Mouse (Mus musculus): ENCODE measurements around the gene Golga4. TPM values are rescaled to one million over a fixed set of nuclear protein-coding genes. Genes with fewer than 3 reads are reported as not detected.

Gene Golga4
- polyA plus RNA-seq, 1 experiment = 49.9 TPM

DNA sequence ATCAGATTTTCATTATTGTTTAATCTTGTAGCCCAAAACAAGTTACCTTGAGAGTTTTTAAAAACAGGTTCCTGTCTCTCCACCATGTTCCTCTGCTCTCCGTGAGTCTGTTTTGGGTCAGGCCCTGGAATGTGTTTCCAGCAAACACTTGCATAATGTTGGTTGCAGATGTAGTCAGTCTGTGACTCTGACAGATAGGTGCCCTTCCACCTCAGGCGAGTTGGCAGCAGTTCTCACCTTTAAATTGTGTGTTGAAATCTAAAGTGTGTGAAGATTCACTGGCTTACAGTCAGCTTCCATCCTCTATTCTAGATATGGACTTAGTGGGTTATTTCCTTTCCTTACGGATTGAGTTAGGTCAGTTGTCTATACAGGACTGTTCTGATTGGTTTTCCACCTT, 23.7 kb downstream of the Golga4 start:
- Histone ChIP-seq H3K27ac (replicated peaks; ENCODE audit: low read depth, low read length) (no peak overlapping the region), H3K4me1 (ENCODE audit: control insufficient read depth, insufficient read depth, insufficient read length, low read length) (no peaks in the 10 kb centered on the region), H3K4me3 (ENCODE audit: insufficient read depth, low read depth, low read length) (no peak overlapping the region)

DNA sequence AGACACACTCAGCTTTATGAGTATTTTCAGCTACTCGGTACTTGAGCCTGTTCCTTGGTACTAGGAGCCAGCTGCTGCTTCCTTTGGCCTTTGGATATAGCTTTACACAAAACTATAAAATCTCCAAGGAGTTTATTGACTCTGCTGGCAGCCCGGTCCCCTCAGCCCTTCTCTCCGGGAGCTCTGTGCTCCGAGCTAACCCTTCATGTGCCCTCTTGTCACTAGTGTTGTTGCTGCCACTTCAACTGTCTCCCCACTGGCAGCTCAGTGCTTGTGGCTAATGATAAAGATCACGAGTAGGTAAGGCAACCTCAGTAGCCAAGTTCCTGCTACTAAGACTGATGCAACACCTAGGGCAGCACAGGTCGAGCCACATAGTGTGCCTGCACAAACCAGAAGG, 24.6 kb downstream of the Golga4 start:
- H3K27ac ChIP-seq (replicated peaks; ENCODE audit: low read depth, low read length) = no peak overlapping the region
- no peaks in the 10 kb centered on the region for H3K4me1 ChIP-seq (ENCODE audit: control insufficient read depth, insufficient read depth, insufficient read length, low read length)

DNA sequence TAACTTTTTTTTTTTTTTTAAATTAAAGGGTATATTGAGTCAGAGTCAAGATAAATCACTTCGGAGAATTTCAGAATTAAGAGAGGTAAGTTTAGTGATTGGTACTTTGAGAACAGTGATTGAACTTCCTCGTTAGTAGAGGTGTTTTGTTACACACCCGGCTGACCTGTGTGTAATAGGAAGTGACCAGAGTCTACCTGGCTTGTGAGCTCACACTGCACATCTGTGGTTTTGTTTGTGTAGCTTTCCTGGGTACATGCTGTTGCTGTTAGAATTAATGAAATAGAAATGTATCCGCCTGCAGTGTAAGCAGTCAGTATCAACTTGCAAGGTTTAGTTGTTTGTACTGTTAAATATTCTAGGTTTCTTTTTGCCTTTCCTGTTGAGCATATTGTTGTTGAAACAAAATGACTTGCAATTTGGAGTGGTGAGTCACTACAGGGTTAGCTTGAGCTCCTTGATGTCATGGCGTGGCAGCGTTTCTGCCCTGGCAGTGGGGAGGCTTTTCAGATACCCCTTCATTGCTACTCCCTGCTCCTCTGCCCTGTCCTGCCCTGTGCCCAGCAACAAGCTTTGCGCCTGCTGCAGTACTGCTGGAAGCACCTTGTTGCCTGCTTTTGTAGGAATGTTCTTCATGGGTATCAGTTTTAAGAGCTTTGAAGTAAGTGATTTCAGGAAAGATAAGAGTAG, 26.6 kb downstream of the Golga4 start:
- Histone ChIP-seq H3K4me1 (ENCODE audit: control insufficient read depth, insufficient read depth, insufficient read length, low read length) (no peaks in the 10 kb centered on the region), H3K27ac (replicated peaks; ENCODE audit: low read depth, low read length) (no peak overlapping the region), H3K4me3 (ENCODE audit: insufficient read depth, low read depth, low read length) (no peak overlapping the region)

More for the DNA sequence above, 24.6 kb downstream of the Golga4 start:
- no peak overlapping the region for H3K4me3 ChIP-seq (ENCODE audit: insufficient read depth, low read depth, low read length)

DNA sequence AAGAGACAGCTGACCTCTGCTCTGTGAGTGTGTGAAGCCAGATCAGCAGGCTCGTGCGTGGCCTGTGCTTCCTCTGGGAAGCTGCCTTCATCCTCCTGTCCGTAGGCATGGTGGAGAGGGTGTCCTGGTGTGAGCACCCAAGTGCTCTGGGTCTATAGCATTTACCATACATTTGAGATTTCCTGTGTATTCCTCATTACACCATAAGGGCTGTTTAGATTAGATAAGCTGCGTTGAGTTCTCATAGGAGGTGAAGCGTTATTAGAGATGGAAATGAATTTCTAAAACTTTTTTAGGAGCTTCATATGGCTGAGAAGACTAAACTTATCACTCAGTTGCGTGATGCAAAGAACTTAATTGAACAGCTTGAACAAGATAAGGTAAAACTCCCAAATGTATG, 30.9 kb downstream of the Golga4 start:
- no peak overlapping the region for H3K4me3 ChIP-seq (ENCODE audit: insufficient read depth, low read depth, low read length)
- H3K27ac ChIP-seq (replicated peaks; ENCODE audit: low read depth, low read length) = no peak overlapping the region
- H3K4me1 ChIP-seq (ENCODE audit: control insufficient read depth, insufficient read depth, insufficient read length, low read length) = no peaks in the 10 kb centered on the region

DNA sequence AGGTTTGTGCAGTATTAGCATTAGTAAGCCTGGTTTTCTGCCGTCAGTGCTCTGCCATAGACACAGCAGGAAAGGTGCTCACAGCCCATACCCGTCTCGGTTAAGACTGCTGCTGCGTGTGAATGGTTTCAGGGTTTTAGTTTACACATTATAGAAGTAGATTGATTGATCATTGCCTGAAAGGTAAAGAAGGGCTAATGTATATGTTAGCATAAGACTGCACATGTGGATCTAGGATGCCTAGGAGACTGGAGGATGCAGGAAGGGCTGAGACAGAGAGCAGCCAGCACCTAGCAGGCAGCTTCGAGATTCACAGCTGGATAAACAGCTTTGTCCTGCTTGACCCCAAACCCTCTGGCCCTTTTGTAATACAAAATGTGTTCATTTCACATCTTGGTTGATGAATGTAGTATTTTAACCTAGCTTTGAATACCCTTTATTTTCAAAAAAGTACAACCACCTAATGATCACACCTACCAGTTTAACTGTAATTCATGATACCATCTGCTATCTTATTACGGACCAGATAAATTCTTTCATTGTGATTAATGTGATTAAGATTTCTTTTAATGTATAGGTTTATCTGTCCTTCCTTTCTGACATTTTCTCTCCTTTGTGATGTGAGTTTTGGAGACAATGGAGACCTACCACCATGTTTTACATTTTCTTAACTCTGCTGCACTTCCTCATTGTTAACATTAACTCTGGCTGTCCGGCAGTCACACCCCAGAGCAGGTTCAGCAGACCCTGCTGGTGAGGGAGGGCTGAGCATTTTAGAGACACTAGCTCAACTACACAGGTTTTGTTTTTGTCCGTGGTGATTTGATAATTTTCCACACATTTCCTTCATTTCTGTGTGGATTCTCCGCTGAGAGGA, 31.6 kb downstream of the Golga4 start:
- Histone ChIP-seq H3K4me3 (ENCODE audit: insufficient read depth, low read depth, low read length) (no peak overlapping the region), H3K27ac (replicated peaks; ENCODE audit: low read depth, low read length) (no peak overlapping the region), H3K4me1 (ENCODE audit: control insufficient read depth, insufficient read depth, insufficient read length, low read length) (no peaks in the 10 kb centered on the region)

DNA sequence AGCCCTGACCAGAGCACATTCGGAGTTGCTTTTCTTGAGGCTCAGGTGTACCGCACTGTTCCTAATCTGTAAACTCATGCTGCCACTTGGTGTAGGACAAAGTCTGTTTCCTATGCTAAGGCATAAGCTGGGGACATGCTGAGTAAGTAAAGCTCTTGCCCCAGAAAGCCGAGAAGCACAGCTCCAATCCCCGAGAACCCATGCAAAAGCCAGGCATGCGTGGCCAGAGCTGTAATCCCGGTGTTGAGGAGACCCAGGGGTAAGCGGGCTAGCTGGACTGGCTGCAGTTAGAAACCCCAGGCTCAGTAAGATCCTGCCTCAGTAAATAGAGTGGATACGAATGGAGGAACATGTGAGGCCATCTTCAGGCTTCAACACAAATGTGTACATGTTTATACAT, 35.8 kb downstream of the Golga4 start:
- no peaks in the 10 kb centered on the region for H3K4me1 ChIP-seq (ENCODE audit: control insufficient read depth, insufficient read depth, insufficient read length, low read length)
- H3K27ac ChIP-seq (replicated peaks; ENCODE audit: low read depth, low read length) = no peak overlapping the region
- no peak overlapping the region for H3K4me3 ChIP-seq (ENCODE audit: insufficient read depth, low read depth, low read length)

DNA sequence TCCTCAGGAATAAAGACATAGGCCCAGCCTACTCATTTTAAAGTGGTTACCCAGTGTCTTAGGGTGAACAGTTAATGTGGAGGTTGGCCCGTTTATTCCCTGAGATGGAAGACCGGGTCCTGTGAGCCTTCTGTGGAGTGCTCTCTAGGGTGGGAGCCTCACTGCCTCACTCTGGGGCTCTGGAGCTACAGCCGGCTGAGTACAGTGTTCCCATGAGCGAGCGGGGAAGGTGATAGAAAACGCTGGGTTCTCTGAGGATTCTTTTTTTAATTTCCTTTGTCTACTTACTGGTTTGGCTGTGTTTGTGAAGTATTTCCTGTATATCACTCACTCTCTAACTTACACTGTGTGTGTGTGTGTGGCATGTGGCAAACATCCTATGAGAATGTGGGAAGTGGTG, 39.1 kb downstream of the Golga4 start:
- Histone ChIP-seq H3K4me1 (ENCODE audit: control insufficient read depth, insufficient read depth, insufficient read length, low read length) (no peaks in the 10 kb centered on the region), H3K27ac (replicated peaks; ENCODE audit: low read depth, low read length) (no peak overlapping the region), H3K4me3 (ENCODE audit: insufficient read depth, low read depth, low read length) (no peak overlapping the region)

DNA sequence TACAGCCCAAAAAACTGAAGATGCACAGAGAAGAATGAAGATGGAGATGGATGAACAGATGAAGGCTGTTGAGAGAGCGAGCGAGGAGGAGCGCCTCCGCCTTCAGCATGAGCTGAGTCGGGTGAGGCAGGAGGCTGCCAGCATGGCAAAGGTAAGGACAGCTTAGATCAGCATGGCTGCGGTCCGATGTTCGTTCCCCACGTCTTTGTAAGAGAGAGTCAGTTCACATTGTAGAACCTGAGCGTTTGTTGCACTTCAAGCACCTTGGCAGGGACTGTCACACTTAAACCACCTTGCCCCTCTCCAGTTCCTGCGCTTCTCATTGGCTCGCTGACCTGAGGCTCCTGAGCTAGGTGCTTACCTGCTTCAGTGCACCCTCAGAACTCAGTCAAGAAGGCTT, 42.6 kb downstream of the Golga4 start:
- Histone ChIP-seq H3K4me1 (ENCODE audit: control insufficient read depth, insufficient read depth, insufficient read length, low read length) (no peaks in the 10 kb centered on the region), H3K27ac (replicated peaks; ENCODE audit: low read depth, low read length) (no peak overlapping the region), H3K4me3 (ENCODE audit: insufficient read depth, low read depth, low read length) (no peak overlapping the region)

DNA sequence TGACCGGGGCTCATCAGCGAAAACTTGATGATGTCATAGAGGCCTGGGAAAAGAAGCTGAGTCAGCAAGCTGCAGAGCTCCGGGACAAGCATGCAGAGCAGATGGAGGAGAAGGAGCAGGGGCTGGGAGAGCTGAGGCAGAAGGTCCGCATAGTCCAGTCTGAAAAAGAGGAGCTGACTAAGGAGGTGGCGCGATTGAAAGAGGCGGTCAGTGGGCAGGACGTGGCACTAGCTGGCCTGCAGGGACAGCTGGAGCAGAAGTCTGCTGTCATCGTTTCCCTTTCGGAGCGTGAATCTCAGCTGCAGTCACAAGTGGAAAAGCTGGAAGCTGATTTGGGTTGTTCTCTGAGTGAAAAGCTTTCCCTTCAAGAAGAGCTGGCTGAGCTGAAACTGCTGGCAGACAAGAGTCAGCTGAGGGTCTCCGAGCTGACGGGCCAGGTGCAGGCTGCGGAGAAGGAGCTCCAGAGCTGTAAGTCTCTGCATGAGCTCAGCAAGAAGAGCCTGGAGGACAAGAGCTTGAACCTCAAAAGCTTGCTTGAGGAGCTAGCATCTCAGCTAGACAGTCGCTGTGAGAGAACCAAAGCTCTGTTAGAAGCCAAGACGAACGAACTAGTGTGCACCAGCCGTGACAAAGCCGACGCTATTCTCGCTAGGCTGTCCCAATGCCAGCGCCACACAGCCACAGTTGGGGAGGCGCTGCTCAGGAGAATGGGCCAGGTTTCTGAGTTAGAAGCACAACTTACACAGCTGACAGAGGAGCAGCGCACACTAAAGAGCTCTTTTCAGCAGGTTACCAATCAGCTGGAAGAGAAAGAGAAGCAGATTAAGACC, 51.1 kb downstream of the Golga4 start:
- H3K4me3 ChIP-seq (ENCODE audit: insufficient read depth, low read depth, low read length) = no peak overlapping the region
- no peak overlapping the region for H3K27ac ChIP-seq (replicated peaks; ENCODE audit: low read depth, low read length)
- no peaks in the 10 kb centered on the region for H3K4me1 ChIP-seq (ENCODE audit: control insufficient read depth, insufficient read depth, insufficient read length, low read length)

DNA sequence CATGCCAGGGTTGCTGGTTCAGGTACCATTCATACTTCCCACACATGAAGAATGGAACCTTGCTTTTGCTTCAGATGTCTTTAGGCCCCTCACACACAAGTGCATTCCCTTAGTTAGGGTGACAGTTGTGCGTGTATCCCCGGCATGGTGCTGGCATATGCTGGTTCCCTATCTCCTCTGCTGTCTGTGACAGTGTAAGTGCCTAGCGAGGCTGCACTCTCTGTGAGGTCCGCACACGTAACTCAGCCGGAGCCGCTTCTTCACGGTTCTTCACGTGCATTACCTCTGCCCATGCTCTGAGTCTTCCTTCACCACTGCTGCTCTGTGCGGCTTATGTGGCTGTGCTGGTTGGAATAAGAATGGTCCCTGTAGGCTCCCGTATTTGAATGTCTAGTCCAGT, 57.3 kb downstream of the Golga4 start:
- Histone ChIP-seq H3K4me3 (ENCODE audit: insufficient read depth, low read depth, low read length) (no peak overlapping the region), H3K27ac (replicated peaks; ENCODE audit: low read depth, low read length) (no peak overlapping the region), H3K4me1 (ENCODE audit: control insufficient read depth, insufficient read depth, insufficient read length, low read length) (no peaks in the 10 kb centered on the region)

DNA sequence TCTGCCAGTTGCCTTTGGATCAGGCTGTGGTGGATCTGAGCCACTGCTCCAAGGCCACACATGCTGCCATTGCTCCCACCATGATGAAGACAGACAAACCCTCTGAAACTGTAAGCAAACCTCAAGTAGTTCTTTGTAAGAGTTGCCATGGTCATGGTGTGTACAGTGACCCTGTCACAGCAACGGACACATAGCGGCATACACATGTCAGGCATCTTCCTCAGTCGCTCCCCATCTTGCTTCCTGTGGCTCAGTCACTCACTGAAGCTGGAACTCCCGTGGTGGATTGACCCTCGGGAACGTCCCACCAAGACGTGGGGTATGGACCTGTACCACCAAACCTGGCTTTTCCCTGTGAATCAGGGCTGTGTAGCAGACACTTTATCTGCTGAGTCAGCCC, 57.8 kb downstream of the Golga4 start:
- Histone ChIP-seq H3K27ac (replicated peaks; ENCODE audit: low read depth, low read length) (no peak overlapping the region), H3K4me1 (ENCODE audit: control insufficient read depth, insufficient read depth, insufficient read length, low read length) (no peaks in the 10 kb centered on the region), H3K4me3 (ENCODE audit: insufficient read depth, low read depth, low read length) (no peak overlapping the region)

DNA sequence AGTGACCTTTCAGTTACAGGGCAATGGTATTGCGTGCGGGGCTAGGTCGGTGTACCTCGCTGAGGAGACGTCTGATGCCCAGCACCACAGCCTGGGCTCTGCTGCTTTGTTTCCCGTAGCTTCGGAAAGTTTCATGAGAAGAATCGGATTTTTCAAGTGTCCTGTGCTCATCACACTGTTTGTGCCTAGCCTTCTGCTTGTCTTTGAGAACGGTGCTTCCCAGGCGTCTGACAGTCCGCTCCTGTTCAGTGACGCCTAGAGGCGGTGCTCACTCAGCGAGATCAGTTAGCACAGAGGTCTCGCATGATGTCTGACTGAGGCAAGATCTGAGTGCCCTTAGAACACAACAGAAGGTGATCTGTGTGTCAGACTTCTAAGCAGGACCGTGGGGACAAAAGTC, 58.6 kb downstream of the Golga4 start:
- H3K4me1 ChIP-seq (ENCODE audit: control insufficient read depth, insufficient read depth, insufficient read length, low read length) = no peaks in the 10 kb centered on the region
- no peak overlapping the region for H3K27ac ChIP-seq (replicated peaks; ENCODE audit: low read depth, low read length)
- no peak overlapping the region for H3K4me3 ChIP-seq (ENCODE audit: insufficient read depth, low read depth, low read length)

DNA sequence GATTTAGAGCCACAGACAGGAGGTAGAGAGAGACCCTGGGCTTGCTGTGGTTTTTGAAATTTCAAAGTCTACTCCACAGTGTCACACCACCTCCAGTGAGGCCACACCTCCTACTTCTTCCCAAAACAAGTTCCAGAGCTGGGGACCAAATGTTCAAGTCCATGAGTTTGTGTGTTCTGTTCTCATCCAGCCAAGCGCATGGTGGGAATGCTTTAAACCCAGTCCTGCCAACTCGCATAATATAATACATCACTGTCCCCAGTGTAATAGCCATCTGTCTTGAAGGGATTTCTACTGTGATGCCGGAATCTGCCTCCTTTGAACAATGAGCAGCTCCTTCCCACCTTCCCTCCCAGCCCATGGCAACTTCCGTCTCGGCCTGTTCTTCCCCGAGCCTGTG, 63.3 kb downstream of the Golga4 start:
- Histone ChIP-seq H3K4me3 (ENCODE audit: insufficient read depth, low read depth, low read length) (no peak overlapping the region), H3K27ac (replicated peaks; ENCODE audit: low read depth, low read length) (no peak overlapping the region), H3K4me1 (ENCODE audit: control insufficient read depth, insufficient read depth, insufficient read length, low read length) (no peaks in the 10 kb centered on the region)

DNA sequence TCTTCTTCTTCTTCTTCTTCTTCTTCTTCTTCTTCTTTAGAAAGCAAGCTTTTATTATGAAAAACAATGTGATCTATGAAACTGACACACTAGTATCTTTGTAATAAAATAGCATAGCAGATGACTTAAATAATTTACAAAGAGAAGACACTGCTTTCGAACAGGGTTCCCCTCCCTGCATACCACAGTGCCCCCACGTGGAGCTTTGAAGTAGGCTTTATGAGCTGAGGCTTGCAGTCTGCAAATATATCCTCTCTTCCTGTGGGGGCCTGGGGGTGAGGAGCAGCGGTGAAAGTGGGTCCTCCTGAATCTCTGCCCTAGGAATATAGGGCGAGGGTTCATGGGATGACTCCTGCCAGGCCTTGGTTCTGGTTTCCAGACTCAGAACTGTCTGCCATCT, 64.8 kb downstream of the Golga4 start:
- no peak overlapping the region for H3K4me3 ChIP-seq (ENCODE audit: insufficient read depth, low read depth, low read length)
- H3K27ac ChIP-seq (replicated peaks; ENCODE audit: low read depth, low read length) = no peak overlapping the region
- H3K4me1 ChIP-seq (ENCODE audit: control insufficient read depth, insufficient read depth, insufficient read length, low read length) = no peaks in the 10 kb centered on the region

DNA sequence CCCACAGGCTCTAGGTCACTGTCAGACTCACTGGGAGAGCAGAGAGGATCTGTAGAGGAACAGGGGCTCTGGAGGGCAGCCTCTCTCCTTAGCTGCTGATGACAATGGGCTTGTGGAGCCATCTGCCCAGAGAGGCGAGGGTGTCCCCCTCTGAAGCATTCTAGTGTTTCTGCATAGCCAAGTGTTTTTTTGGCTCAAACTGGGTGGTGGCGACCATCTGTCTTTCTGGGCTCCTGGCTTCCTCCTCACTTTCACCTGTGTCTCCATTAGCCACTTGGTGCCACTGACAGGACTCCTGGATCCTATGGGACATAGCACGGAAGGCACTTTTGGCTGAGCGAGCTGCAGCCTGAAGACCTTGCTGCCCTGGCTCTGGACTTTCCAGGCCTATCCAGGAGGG, 65.6 kb downstream of the Golga4 start:
- H3K4me1 ChIP-seq (ENCODE audit: control insufficient read depth, insufficient read depth, insufficient read length, low read length) = no peaks in the 10 kb centered on the region
- no peak overlapping the region for H3K27ac ChIP-seq (replicated peaks; ENCODE audit: low read depth, low read length)
- H3K4me3 ChIP-seq (ENCODE audit: insufficient read depth, low read depth, low read length) = no peak overlapping the region
